8 mouse cellular contexts compared by ENCODE assay signal in the genomic region with DNA sequence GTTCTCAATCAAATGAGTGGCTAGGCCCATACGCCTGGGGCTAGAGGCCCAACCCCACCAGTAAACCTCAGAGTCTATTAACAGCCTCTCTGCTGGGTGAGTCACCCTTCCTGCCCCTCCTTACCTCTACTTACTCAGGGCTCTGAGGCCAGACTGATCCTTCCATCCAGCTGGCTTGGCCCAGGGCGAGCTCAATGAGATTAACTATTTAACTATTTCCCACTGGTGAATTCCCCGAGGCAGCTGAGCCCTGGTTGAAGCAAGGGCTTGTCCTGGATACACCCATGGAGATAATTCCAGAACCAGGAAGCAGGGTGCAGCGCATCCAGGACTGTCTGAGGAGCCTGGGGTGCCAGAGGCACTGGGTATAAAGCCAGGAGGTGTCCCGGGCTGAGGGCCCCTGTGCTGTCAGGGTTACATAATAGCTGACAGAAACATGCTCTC.
A peak's percentile ranks its signal among the peaks of the same experiment; 100 is the strongest.
DNase-seq lines count a peak whose midpoint lies in the region; ATAC-seq and TF ChIP-seq lines count a peak whose summit lies in the region.

No protein-coding gene starts in this region.

- DNase-seq in CH12.LX (ENCODE audit: extremely low read depth) (peak; percentile 75), ZHBTc4 (ENCODE audit: low read depth, low spot score) (peak; percentile 76)
- DNase-seq in gastrocnemius, postnatal 25 days = peak; percentile 73
- no peak for DNase-seq in cerebellum, postnatal 36 days
- no peak for DNase-seq in spleen, adult 18-20 months
- no peak for DNase-seq in cerebellum, postnatal 14 days

- H3K4me1 ChIP-seq in CH12.LX (ENCODE audit: control insufficient read depth in 1 of 2, insufficient read depth in 2 of 2) = peaks cover 0 to 33% of the 10 kb centered on the region in 2 experiments; a peak in 3 of 4 replicates
- peaks cover 37% of the 10 kb centered on the region for H3K4me1 ChIP-seq in kidney, embryonic 16.5 days (ENCODE audit: insufficient read depth, low read length)

- dilution Hi-C loops in CH12.LX (cut with MboI; ENCODE audit: extremely low pct_ligation_motif_present, extremely low pct_unique_long_range_greater_than_20kb, low sequenced_read_pairs) = no loop called here

- no peak overlapping the region for H3K4me2 ChIP-seq in CH12.LX (ENCODE audit: insufficient read depth, low read depth, poor library complexity, severe bottlenecking)
- no peak overlapping the region for H3K4me2 ChIP-seq in kidney, embryonic 16.5 days (replicated peaks; ENCODE audit: low read depth, low read length)

- no peaks in the 10 kb centered on the region for H3K36me3 ChIP-seq in CH12.LX (replicated peaks in 1 of 2; ENCODE audit: control insufficient read depth in 1 of 2, insufficient read depth in 1 of 2, low read length in 1 of 2)
- no peaks in the 10 kb centered on the region for H3K36me3 ChIP-seq in kidney, embryonic 16.5 days (ENCODE audit: insufficient read depth, low read length)

- H3K79me2 ChIP-seq in CH12.LX (replicated peaks; ENCODE audit: control insufficient read depth, extremely low read depth, insufficient read depth, poor library complexity, severe bottlenecking) = no peaks in the 10 kb centered on the region

- no peaks in the 10 kb centered on the region for H3K9me3 ChIP-seq in CH12.LX (replicated peaks; ENCODE audit: low read length)
- no peaks in the 10 kb centered on the region for H3K9me3 ChIP-seq in kidney, embryonic 16.5 days (ENCODE audit: low read length)

- WGBS in kidney, embryonic 16.5 days = 43% methylated on average over 5 of the region's 5 CpGs

- TF ChIP-seq EP300 in CH12.LX (IDR thresholded peaks at IDR 0.05; ENCODE audit: low read length) = no peak; the same call in 1 of the 2 replicates

- no peak overlapping the region for H3K4me3 ChIP-seq in CH12.LX (replicated peaks in 1 of 3; ENCODE audit: low read depth in 2 of 3, low read length in 2 of 3, poor library complexity in 1 of 3)
- H3K4me3 ChIP-seq in kidney, embryonic 16.5 days (ENCODE audit: low read length) = no peak overlapping the region

- in situ Hi-C loops in CH12.LX (cut with MboI; ENCODE audit: low pct_ligation_motif_present, low pct_unique_long_range_greater_than_20kb, low sequenced_read_pairs) = no loop called here

- H3K27me3 ChIP-seq in CH12.LX (replicated peaks) = no peaks in the 10 kb centered on the region
- no peaks in the 10 kb centered on the region for H3K27me3 ChIP-seq in kidney, embryonic 16.5 days (ENCODE audit: insufficient read depth, low read length)

- no peak for TF ChIP-seq POLR2A in CH12.LX (IDR thresholded peaks at IDR 0.05; ENCODE audit: low read depth, low read length)

- TF ChIP-seq RAD21 in CH12.LX (IDR thresholded peaks at IDR 0.05; ENCODE audit: low read depth, low read length) = no peak

- no peak overlapping the region for H3K27ac ChIP-seq in CH12.LX (ENCODE audit: insufficient read depth, low read depth)
- H3K27ac ChIP-seq in kidney, embryonic 16.5 days (ENCODE audit: low read length) = peak overlapping the region; percentile 88

- H3K9ac ChIP-seq in CH12.LX (ENCODE audit: insufficient read depth, low read depth) = no peak overlapping the region
- no peak overlapping the region for H3K9ac ChIP-seq in kidney, embryonic 16.5 days (replicated peaks; ENCODE audit: low read length)

- ATAC-seq in kidney, embryonic 16.5 days (ENCODE audit: low FRiP score, low TSS enrichment) = peak; percentile 75
- peak; percentile 72 for ATAC-seq in megakaryocyte progenitor cell, adult 5-6 weeks (replicated peaks; ENCODE audit: poor library complexity)

- no peak for TF ChIP-seq CTCF in CH12.LX (conservative IDR thresholded peaks at IDR 0.05 in 1 of 2, IDR thresholded peaks at IDR 0.05 in 1 of 2; ENCODE audit: low read depth in 2 of 2, low read length in 2 of 2)

TF ChIP-seq in CH12.LX, 34 proteins besides CTCF, POLR2A, EP300 and RAD21:
- no peak for TF ChIP-seq ZKSCAN1 (IDR thresholded peaks at IDR 0.05; ENCODE audit: borderline replicate concordance, low read depth, low read length)
- TF ChIP-seq ZMIZ1 (IDR thresholded peaks at IDR 0.05; ENCODE audit: low read depth, low read length) = no peak
- TF ChIP-seq BHLHE40 (IDR thresholded peaks at IDR 0.05; ENCODE audit: low read depth, low read length) = no peak
- TF ChIP-seq CHD1 (IDR thresholded peaks at IDR 0.05; ENCODE audit: low read depth, low read length) = no peak
- no peak for TF ChIP-seq TCF12 (IDR thresholded peaks at IDR 0.05; ENCODE audit: low read depth, low read length)
- TF ChIP-seq USF1 (IDR thresholded peaks at IDR 0.05; ENCODE audit: low read depth, low read length) = no peak
- TF ChIP-seq MEF2A (IDR thresholded peaks at IDR 0.05; ENCODE audit: borderline replicate concordance, low read depth, low read length) = no peak
- TF ChIP-seq MAZ (IDR thresholded peaks at IDR 0.05; ENCODE audit: low read depth, low read length) = no peak
- no peak for TF ChIP-seq NRF1 (IDR thresholded peaks at IDR 0.05; ENCODE audit: low read depth, low read length)
- TF ChIP-seq ZNF384 (IDR thresholded peaks at IDR 0.05; ENCODE audit: low read depth, low read length) = no peak
- no peak for TF ChIP-seq USF2 (conservative IDR thresholded peaks at IDR 0.05; ENCODE audit: low read depth, low read length)
- TF ChIP-seq POLR2AphosphoS2 (IDR thresholded peaks at IDR 0.05; ENCODE audit: low read depth, low read length) = no peak
- no peak for TF ChIP-seq PAX5 (IDR thresholded peaks at IDR 0.05; ENCODE audit: low read length)

Comparison
In these comparisons a context has a peak if more than half of its experiments do, and no peak if none do; other contexts are left out.
1. DNase-seq: peak in CH12.LX (single experiment), ZHBTc4 (single experiment) and gastrocnemius, postnatal 25 days (single experiment); none in cerebellum, postnatal 36 days (0 of 2), spleen, adult 18-20 months (0 of 2) and cerebellum, postnatal 14 days (0 of 2).